Mouse (Mus musculus): ENCODE measurements at regions not wholly inside any gene's neighbourhood (a gene's known extent, or its start where the extent isn't known, plus 50 kb on each side); places are given as distances from the start of the nearest gene placed in this dataset.

DNA sequence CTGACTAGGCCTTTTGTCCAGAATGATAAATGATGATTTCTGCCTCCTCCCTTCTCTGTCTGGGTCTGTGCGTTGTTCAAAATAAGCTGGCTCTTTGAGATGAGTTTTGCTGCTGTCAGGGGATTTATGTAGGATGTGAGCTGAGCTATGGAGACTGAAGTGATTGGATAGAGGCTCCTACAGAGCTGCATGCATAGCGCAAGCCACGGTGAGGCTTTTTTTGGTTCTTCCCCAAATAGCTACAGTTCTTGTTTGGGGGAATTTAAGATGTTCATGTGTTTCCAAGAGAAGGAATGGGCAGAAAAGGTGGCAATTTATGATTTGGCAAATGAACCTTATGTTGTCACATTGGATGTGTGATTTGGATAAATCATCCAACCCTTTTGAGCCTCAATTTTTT lies 170.8 kb upstream of the H2al1n start:
- no peak for TF ChIP-seq CTCF (IDR thresholded peaks at IDR 0.05)

DNA sequence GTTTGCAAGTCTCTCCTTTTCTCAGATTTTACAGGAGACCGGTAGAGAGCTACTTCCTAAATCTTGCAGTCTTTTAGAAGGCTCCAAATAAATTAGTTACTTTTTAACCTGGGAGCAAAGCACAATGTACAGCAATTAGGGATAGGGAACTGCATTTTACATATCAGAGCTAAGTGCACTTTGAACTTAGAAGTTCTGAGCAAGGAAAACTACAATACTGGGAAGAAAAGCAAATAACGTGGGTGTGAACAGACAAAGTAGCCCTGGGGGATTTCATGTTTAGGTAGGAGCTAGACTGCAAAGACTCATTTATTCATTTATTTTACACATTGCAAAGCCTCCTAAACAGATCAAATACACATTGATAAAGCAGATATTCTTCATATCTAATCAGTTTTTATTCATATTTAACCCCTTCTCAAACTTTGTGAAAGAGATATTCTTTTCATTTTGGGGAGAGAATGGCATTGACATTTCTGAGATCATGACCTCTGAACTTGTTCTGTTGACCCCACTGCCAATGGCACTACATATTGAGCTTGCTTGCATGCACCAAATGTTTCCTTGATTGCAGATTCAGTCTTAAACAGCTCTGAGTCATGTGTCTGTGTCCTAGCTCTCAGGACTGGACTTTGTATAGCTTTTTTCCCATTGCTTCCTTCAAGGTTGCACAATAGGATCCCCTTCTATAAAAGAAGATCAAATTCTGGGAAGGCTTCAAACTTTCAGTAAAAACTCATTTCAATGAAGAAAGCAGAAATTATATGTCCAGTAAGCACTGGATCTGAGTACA lies 146.8 kb upstream of the Cask start:
- no peak overlapping the region for H3K27ac ChIP-seq
- TF ChIP-seq CTCF (IDR thresholded peaks at IDR 0.05), result no peak
- no peak overlapping the region for H3K4me3 ChIP-seq
- DNase-seq (ENCODE audit: extremely low spot score in 1 of 2, low spot score in 2 of 2), result no peak
- intact Hi-C loops (cut with DNase I), result no loop called here

More for the DNA sequence above, 170.8 kb upstream of the H2al1n start:
- peak overlapping the region; percentile 24; the same call in 1 of the 2 replicates for H3K27ac ChIP-seq
- DNase-seq (ENCODE audit: extremely low spot score in 1 of 2, low spot score in 2 of 2), result no peak
- intact Hi-C loops (cut with DNase I), result no loop called here
- H3K4me3 ChIP-seq, result no peak overlapping the region

DNA sequence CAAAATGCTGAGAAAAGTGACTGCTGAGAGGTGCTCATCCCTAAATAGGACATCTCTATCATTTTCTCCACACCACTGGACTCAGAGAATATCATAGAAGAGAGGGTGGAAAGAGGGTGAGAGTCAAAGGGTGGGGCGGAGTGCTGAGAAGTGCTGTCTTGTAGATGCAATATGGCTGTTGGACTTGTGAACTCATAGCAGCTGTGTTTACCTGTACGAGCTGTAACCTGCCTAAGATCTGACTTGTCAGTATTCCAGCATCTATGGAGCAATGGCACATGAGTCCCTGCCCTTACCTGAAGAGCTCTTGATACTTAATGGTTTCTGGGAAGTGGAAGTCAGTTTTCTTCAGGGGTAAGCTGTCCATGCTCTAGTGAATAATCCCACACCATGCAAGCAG lies 127.8 kb upstream of the Cask start:
- intact Hi-C loops (cut with DNase I), result no loop called here
- TF ChIP-seq CTCF (IDR thresholded peaks at IDR 0.05), result no peak

More for the DNA sequence above, 127.8 kb upstream of the Cask start:
- Histone ChIP-seq H3K4me3 (no peak overlapping the region), H3K27ac (no peak overlapping the region)
- no peak for DNase-seq (ENCODE audit: extremely low spot score in 1 of 2, low spot score in 2 of 2)
